Mouse (Mus musculus) forebrain, embryonic 11.5 days (tissue): Measurements from ENCODE around the gene Capn13. TPM values are rescaled to one million over a fixed set of nuclear protein-coding genes. Genes with fewer than 3 reads are reported as not detected.

Source experiments
- ATAC-seq: fragments of 200-750 bp; cut with Nextera tagmentation; replicated peaks from 2 replicates; pipeline ENCODE4 v1.8.0; 2017; ENCODE audit warnings: moderate TSS enrichment; ENCODE audit not compliant: low FRiP score
- DNase-seq: peaks from one replicate; pipeline ENCODE4 v3.0.0-alpha.2; 2017; ENCODE audit warnings: low spot score
- H3K27ac ChIP-seq: fragments of 300-500 bp; sonication (generic); 2 replicates; pipeline ENCODE4 v1.5.1; 2014; ENCODE audit warnings: low read depth, low read length
- H3K27me3 ChIP-seq: fragments of 300-500 bp; sonication (generic); 2 replicates; pipeline ENCODE4 v1.6.1; 2014; ENCODE audit warnings: mild to moderate bottlenecking, low read length, mixed read lengths; ENCODE audit not compliant: control insufficient read depth, insufficient read depth
- H3K36me3 ChIP-seq: fragments of 300-500 bp; sonication (generic); 2 replicates; pipeline ENCODE4 v1.6.1; 2014; ENCODE audit warnings: mild to moderate bottlenecking, low read length, moderate library complexity, mixed read lengths; ENCODE audit not compliant: control insufficient read depth, insufficient read depth
- H3K4me1 ChIP-seq: fragments of 300-500 bp; sonication (generic); replicated peaks from 2 replicates; pipeline ENCODE4 v1.6.1; 2014; ENCODE audit warnings: low read length, mixed read lengths; ENCODE audit not compliant: control insufficient read depth, insufficient read depth
- H3K4me2 ChIP-seq: fragments of 300-500 bp; sonication (generic); 2 replicates; pipeline ENCODE4 v1.6.1; 2014; ENCODE audit warnings: low read depth, mild to moderate bottlenecking, low read length, moderate library complexity, mixed read lengths; ENCODE audit not compliant: severe bottlenecking
- H3K4me3 ChIP-seq: fragments of 300-500 bp; sonication (generic); 2 replicates; pipeline ENCODE4 v1.5.1; 2014; ENCODE audit warnings: low read depth, low read length
- H3K9ac ChIP-seq: fragments of 300-500 bp; sonication (generic); 2 replicates; pipeline ENCODE4 v1.6.1; 2014; ENCODE audit warnings: low read length
- H3K9me3 ChIP-seq: fragments of 300-500 bp; sonication (generic); 2 replicates; pipeline ENCODE4 v1.6.1; 2016; ENCODE audit warnings: low read length, mixed read lengths; ENCODE audit not compliant: control insufficient read depth
- WGBS: fragments of 180-500 bp; shearing (Covaris S2); extraction: QIAGEN DNeasy Blood & Tissue Kit; methylation state at CpG from one replicate; pipeline ENCODE4 v1.1.7; 2014; 5-methylcytosine and 5-hydroxymethylcytosine counted together
- polyA plus RNA-seq: library from polyadenylated mRNA; unstranded; fragments of >200 nt; fragmentation: Nextera tagmentation; extraction: Ambion mirVana; gene quantifications from 2 replicates; pipeline ENCODE4 v1.2.1, GENCODE M21; 2014

Gene Capn13
- not detected in 2 replicates for polyA plus RNA-seq

- no peaks in the 10 kb centered on the region for H3K27me3 ChIP-seq
- H3K9ac ChIP-seq = no peak within 1 kb of the TSS
- no peak within 1 kb of the TSS for H3K4me3 ChIP-seq
- H3K4me2 ChIP-seq = no peak within 1 kb of the TSS
- H3K9me3 ChIP-seq = no peaks in the 10 kb centered on the region
- H3K36me3 ChIP-seq = no peaks in the 10 kb centered on the region
- no peak for ATAC-seq
- DNase-seq = no peak
- no peaks in the 10 kb centered on the region for H3K4me1 ChIP-seq
- no peak within 1 kb of the TSS for H3K27ac ChIP-seq
- WGBS = 79% methylated on average over 2 of the region's 2 CpGs
These were observed at the start of gene Capn13 for GRCm38 (mm10) chr17:73400862-73401261. TSS of gene Capn13 (minus strand) at chr17:73400866.

GRCm38 (mm10) chr17:73449104-73449503 lies 48.4 kb upstream of the Capn13 start:
- no peak for DNase-seq

GRCm38 (mm10) chr17:73440798-73441197 lies 40.1 kb upstream of the Capn13 start:
- WGBS = 81% methylated on average over 1 of the region's 1 CpGs

More at GRCm38 (mm10) chr17:73449104-73449503, 48.4 kb upstream of the Capn13 start:
- Histone ChIP-seq H3K36me3 (no peaks in the 10 kb centered on the region), H3K9ac (no peak overlapping the region), H3K27me3 (no peaks in the 10 kb centered on the region), H3K4me3 (no peak overlapping the region), H3K4me2 (no peak overlapping the region), H3K27ac (no peak overlapping the region), H3K4me1 (no peaks in the 10 kb centered on the region), H3K9me3 (no peaks in the 10 kb centered on the region)
- no peak for ATAC-seq

GRCm38 (mm10) chr17:73432564-73433006 lies 31.9 kb upstream of the Capn13 start:
- H3K4me3 ChIP-seq = no peak overlapping the region
- no peaks in the 10 kb centered on the region for H3K27me3 ChIP-seq
- DNase-seq (no peak), ATAC-seq (no peak)
- H3K27ac ChIP-seq = no peak overlapping the region
- H3K9me3 ChIP-seq = no peaks in the 10 kb centered on the region
- no peak overlapping the region for H3K9ac ChIP-seq
- WGBS = 61% methylated on average over 2 of the region's 2 CpGs
- H3K36me3 ChIP-seq = no peaks in the 10 kb centered on the region
- no peaks in the 10 kb centered on the region for H3K4me1 ChIP-seq
- H3K4me2 ChIP-seq = no peak overlapping the region

More at GRCm38 (mm10) chr17:73440798-73441197, 40.1 kb upstream of the Capn13 start:
- no peak overlapping the region for H3K4me2 ChIP-seq
- ATAC-seq = no peak
- no peaks in the 10 kb centered on the region for H3K36me3 ChIP-seq
- H3K9me3 ChIP-seq = no peaks in the 10 kb centered on the region
- H3K27ac ChIP-seq = no peak overlapping the region
- no peak overlapping the region for H3K9ac ChIP-seq
- no peak overlapping the region for H3K4me3 ChIP-seq
- H3K27me3 ChIP-seq = no peaks in the 10 kb centered on the region
- no peaks in the 10 kb centered on the region for H3K4me1 ChIP-seq
- no peak for DNase-seq

DNA sequence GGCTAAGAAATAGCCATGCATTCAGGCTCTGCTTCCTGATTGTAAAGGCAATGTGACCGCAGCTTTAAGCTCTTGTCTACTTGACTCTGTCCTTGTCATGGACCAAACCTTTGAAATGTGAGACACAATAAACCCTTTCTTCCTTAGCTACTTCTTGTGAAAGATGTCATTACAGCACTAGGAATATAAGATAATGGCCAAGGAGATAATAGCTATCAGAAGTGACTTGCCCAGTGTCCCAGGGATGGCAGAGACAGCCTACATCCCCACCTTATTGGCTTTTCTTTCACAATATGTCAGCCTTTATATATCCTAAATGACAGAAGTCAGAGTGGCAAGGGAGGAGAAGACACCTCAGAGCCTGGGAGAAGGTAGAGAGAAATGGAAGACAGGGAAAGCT lies 31.4 kb upstream of the Capn13 start:
- Histone ChIP-seq H3K9me3 (no peaks in the 10 kb centered on the region), H3K27me3 (no peaks in the 10 kb centered on the region), H3K4me1 (no peaks in the 10 kb centered on the region), H3K4me3 (no peak overlapping the region), H3K4me2 (no peak overlapping the region), H3K27ac (no peak overlapping the region), H3K9ac (no peak overlapping the region), H3K36me3 (no peaks in the 10 kb centered on the region)
- 87% methylated on average over 1 of the region's 1 CpGs for WGBS
- no peak for DNase-seq
- no peak for ATAC-seq

DNA sequence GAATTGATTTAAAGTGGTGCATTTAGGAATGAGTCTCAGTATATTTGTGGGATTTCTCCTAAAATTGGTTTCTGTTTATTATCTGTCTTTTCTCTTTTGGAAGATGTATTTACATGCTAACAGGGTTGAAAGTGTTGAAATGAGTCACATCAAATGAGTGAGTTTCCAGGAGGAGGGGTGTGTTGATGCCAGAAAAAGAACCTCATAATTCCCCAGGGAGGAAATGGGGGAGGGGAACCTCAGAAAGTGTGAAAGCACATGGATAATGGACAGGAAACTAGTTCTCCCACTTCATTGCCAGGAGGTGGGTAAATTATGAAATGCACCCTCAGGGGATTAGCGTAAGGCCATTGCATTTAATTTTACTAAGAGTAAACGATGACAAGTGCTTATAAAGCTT lies 16.7 kb upstream of the Capn13 start:
- DNase-seq (no peak), ATAC-seq (peak; percentile 49; the same call in 1 of the 2 replicates)
- H3K36me3 ChIP-seq = no peaks in the 10 kb centered on the region
- no peak overlapping the region for H3K9ac ChIP-seq
- H3K9me3 ChIP-seq = no peaks in the 10 kb centered on the region
- H3K27me3 ChIP-seq = no peaks in the 10 kb centered on the region
- H3K4me1 ChIP-seq = no peaks in the 10 kb centered on the region
- H3K4me3 ChIP-seq = no peak overlapping the region
- H3K4me2 ChIP-seq = no peak overlapping the region
- H3K27ac ChIP-seq = no peak overlapping the region
- 26% methylated on average over 2 of the region's 2 CpGs for WGBS

- no peaks in the 10 kb centered on the region for H3K9me3 ChIP-seq
- DNase-seq (no peak), ATAC-seq (no peak)
- H3K9ac ChIP-seq = no peak overlapping the region
- H3K4me2 ChIP-seq = no peak overlapping the region
- H3K27ac ChIP-seq = no peak overlapping the region
- H3K27me3 ChIP-seq = no peaks in the 10 kb centered on the region
- H3K4me1 ChIP-seq = no peaks in the 10 kb centered on the region
- H3K36me3 ChIP-seq = no peaks in the 10 kb centered on the region
- H3K4me3 ChIP-seq = no peak overlapping the region
- whole genome bisulfite sequencing = 57% methylated on average over 6 of the region's 6 CpGs
These were observed 15.6 kb upstream of the Capn13 start for GRCm38 (mm10) chr17:73416181-73416795.

DNA sequence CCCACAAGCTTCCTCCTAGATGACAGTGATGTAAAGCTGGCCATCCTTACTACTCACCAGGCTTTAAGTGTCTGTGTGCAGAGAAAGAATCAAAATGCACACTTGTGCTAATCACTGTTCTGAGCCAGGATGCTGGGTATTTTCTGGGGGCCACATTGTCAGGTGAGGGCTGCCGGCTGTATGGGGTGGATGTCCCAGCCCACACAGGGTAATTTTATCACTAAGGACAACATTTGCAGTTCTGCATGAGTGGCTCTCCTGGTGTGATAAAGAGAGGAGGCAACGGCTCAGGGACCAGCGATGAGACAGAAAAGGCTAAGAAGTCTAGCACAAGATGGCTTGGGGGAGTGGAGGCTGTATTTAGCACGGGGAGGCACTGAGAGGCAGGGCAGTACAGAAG lies 11.2 kb upstream of the Capn13 start:
- Histone ChIP-seq H3K27ac (no peak overlapping the region), H3K4me1 (no peaks in the 10 kb centered on the region), H3K4me2 (no peak overlapping the region), H3K9ac (no peak overlapping the region), H3K27me3 (no peaks in the 10 kb centered on the region), H3K9me3 (no peaks in the 10 kb centered on the region), H3K36me3 (no peaks in the 10 kb centered on the region), H3K4me3 (no peak overlapping the region)
- DNase-seq (no peak), ATAC-seq (no peak)
- WGBS = 67% methylated on average over 4 of the region's 4 CpGs

GRCm38 (mm10) chr17:73401272-73401671 lies 606 bp upstream of the Capn13 start:
- no peaks in the 10 kb centered on the region for H3K27me3 ChIP-seq
- no peak for DNase-seq
- 93% methylated on average over 2 of the region's 2 CpGs for WGBS

More at GRCm38 (mm10) chr17:73401272-73401671, 606 bp upstream of the Capn13 start:
- no peak overlapping the region for H3K4me2 ChIP-seq
- H3K27ac ChIP-seq = no peak overlapping the region
- H3K9me3 ChIP-seq = no peaks in the 10 kb centered on the region
- H3K9ac ChIP-seq = no peak overlapping the region
- no peak for ATAC-seq
- H3K4me1 ChIP-seq = no peaks in the 10 kb centered on the region
- no peaks in the 10 kb centered on the region for H3K36me3 ChIP-seq
- no peak overlapping the region for H3K4me3 ChIP-seq
